Mouse (Mus musculus): ENCODE results near the gene Iqschfp.

- no peak for TF ChIP-seq CTCF (IDR thresholded peaks at IDR 0.05; ENCODE audit: borderline replicate concordance, extremely low read depth, insufficient read depth, insufficient read length)
- TF ChIP-seq POLR2A (IDR thresholded peaks at IDR 0.05; ENCODE audit: borderline replicate concordance, extremely low read depth, insufficient read depth, insufficient read length, poor library complexity, severe bottlenecking) = no peak
Measured at GRCm38 (mm10) chr3:68210422-68210821, 318.4 kb downstream of the Iqschfp start.

Data from brain, embryonic 14.5 days (tissue).